Mouse (Mus musculus) spleen, adult 18-20 months (tissue): ENCODE measurements around the gene Aldh8a1.

Source experiments
- DNase-seq, 2 experiments: peaks; one replicate each; pipeline ENCODE4 v3.0.0; 2022; ENCODE audit warnings: mixed read lengths in 2 of 2

Gene Aldh8a1

DNA sequence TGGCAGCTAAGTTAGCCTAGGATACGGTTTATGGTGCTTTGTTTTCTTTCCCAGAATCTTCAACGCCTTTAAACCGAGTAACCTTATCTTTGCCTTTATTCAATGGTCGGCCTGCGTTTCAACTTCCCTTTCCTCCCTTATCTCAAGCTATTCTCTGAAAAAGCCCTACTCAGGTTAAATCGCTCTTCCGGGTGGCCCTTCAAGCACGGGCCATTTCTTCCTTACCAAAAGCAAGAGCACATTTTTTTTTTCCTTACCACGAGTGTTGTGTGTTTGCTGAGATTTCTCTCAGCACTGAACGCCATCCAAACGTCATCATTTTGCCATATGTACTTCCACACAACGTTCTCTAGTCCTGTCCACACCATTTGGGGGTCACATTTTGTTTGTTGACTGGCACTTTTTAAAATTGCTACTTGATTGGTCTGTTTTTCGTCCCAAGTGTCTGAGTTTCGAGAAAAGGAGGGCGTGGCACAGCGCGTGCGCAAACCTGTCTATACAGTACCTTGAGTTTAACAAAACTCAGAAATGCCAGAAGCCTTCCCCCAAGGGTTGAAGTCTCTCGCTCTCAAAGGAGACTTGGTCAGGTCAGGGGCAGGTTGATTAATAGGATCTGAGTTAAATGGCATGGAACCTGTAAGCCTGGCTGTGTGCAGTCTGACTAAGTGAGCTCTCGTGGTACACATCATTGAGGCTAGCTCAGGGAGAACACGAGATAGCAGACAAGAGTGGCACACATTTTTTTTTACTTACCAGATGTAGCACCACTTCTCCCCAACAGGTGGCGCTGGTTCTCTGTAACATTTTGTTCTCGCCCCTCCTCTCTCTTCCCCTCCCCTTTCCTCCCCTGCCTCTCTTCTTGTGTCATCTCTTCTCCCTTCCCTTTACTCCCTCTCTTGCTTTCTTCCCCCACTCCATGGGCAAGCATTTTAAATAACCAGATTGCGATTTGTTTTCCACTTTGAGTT, 43.6 kb downstream of the Aldh8a1 start:
- peak in 1 of 2 experiments; percentile 45 for DNase-seq

DNA sequence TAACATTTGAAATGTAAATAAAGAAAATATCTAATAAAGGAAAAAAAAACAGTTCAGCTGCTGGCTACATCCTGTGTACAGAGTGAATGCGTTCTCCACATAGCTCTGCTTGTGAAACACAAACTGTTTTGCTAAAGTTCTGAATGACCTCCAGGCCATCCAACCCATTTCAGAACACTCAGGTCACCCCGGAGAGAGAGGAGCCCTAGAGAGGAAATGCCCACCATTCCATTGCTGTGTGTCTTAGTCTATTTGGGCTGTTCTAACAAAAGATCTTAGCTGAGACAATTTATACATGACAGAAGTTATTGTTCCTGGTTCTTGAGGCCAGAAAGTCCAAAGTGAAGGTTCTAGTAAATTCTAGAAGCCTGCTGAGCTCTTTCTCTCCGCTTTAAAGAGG, 49.4 kb downstream of the Aldh8a1 start:
- DNase-seq: no peak

DNA sequence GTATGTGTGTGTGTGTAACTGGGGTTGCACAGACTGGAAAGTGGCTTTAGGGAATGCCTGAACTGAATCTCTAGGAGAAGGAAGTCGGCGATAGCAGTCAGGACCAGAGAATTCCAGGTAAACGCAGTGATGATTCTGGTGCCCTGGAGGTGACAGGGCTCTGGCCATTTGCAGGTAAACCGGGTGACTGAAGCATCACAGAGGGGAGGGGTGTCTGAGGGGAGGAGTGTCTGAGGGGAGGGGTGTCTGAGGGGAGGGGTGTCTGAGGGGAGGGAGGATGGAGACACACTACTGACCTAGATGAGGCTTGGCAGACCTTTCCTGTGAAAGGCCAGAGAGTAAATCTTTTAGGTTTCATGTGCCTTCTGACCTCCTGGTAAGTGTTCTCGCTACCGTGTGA, 50.9 kb downstream of the Aldh8a1 start:
- no peak for DNase-seq

- no peak for DNase-seq
Measured at GRCm38 (mm10) chr10:21439268-21439667, 62.2 kb downstream of the Aldh8a1 start.

DNA sequence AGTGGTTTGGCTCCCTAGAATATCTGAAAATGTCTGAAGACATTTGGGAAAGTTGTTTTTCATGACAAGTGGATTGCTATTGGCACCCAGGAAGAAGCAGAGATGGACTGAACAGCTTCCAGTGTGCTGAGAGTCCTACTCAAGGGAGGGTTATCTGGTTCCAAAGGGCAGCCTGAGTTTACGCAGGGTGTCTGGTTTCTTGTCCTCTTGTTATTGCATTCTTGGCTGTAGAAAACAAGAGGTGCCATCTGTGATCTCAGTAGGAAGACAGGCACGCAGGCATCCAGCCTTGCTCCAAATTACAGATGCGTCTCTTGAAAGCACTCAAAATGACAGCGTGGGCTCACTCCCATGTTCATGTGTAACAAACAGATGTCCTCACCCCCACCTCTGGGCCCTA, 63.9 kb downstream of the Aldh8a1 start:
- DNase-seq: no peak

GRCm38 (mm10) chr10:21441690-21442089, 64.6 kb downstream of the Aldh8a1 start:
- DNase-seq: no peak

DNA sequence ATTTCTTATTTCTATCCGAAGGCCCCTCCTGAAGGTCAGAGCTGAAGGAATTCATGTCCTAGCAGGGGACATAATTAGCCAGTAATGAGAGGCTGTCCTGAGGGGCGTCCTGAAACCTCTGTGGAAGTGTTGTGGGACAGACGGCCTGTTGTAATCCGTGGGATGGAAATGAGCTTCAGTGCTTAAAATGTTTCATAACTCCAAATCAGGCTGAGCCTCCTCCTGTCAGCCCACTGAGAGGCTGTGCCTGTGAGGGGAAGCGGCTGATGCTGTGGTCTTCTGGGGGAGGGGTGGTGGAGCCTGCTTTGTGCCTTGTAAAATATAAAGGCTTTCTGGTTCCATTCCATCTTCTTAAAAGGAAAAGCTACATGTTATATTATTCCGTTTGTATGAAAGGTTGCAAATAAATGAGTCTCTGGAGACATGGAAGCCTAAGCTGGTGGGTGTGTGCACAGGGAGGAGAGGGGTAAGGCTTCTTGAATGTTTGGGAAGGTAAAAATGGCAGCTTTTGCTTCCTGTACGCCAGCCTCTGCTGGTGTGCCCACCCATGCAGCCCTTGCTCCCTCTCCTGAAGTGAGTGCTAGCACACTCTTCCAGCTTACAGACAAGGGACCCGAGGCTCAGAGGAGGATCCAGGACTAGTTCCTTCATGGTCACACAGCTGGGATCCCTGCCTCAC, 66.7 kb downstream of the Aldh8a1 start:
- no peak for DNase-seq

- no peak for DNase-seq
Measured at GRCm38 (mm10) chr10:21444410-21444809, 67.3 kb downstream of the Aldh8a1 start.
